Mouse (Mus musculus) neural tube, embryonic 15.5 days (tissue): ENCODE measurements at regions not wholly inside any gene's neighbourhood (a gene's known extent, or its start where the extent isn't known, plus 50 kb on each side); places are given as distances from the start of the nearest gene placed in this dataset.

ENCODE experiments used
- ATAC-seq: fragments of 200-750 bp; cut with Nextera tagmentation; 2 replicates; pipeline ENCODE4 v1.8.0; 2017; ENCODE audit warnings: mild to moderate bottlenecking, moderate TSS enrichment, moderate library complexity; ENCODE audit not compliant: low FRiP score
- H3K27ac ChIP-seq: fragments of 300-500 bp; sonication (generic); replicated peaks from 2 replicates; pipeline ENCODE4 v1.5.1; 2015; ENCODE audit warnings: mild to moderate bottlenecking, inconsistent platforms
- H3K27me3 ChIP-seq: fragments of 300-500 bp; sonication (generic); replicated peaks from 2 replicates; pipeline ENCODE4 v1.6.1; 2015; ENCODE audit warnings: inconsistent platforms
- H3K36me3 ChIP-seq: fragments of 300-500 bp; sonication (generic); 2 replicates; pipeline ENCODE4 v1.6.1; 2015; ENCODE audit warnings: inconsistent platforms
- H3K4me1 ChIP-seq: fragments of 300-500 bp; sonication (generic); 2 replicates; pipeline ENCODE4 v1.6.1; 2015; ENCODE audit warnings: inconsistent platforms
- H3K4me2 ChIP-seq: fragments of 300-500 bp; sonication (generic); 2 replicates; pipeline ENCODE4 v1.6.1; 2015; ENCODE audit warnings: inconsistent platforms, mild to moderate bottlenecking, moderate library complexity
- H3K4me3 ChIP-seq: fragments of 300-500 bp; sonication (generic); replicated peaks from 2 replicates; pipeline ENCODE4 v1.5.1; 2015; ENCODE audit warnings: mild to moderate bottlenecking, inconsistent platforms
- H3K9ac ChIP-seq: fragments of 300-500 bp; sonication (generic); replicated peaks from 2 replicates; pipeline ENCODE4 v1.6.1; 2015; ENCODE audit warnings: mild to moderate bottlenecking, inconsistent platforms
- H3K9me3 ChIP-seq: fragments of 300-500 bp; sonication (generic); replicated peaks from 2 replicates; pipeline ENCODE4 v1.6.1; 2016; ENCODE audit warnings: inconsistent platforms
- WGBS: fragments of 180-500 bp; shearing (Covaris S2); methylation state at CpG from one replicate; pipeline ENCODE4 v1.1.7; 2015; ENCODE audit warnings: mixed read lengths; 5-methylcytosine and 5-hydroxymethylcytosine counted together

- no peaks in the 10 kb centered on the region for H3K36me3 ChIP-seq
- no peak overlapping the region for H3K9ac ChIP-seq
- no peak overlapping the region for H3K4me3 ChIP-seq
- WGBS = 42% methylated on average over 5 of the region's 5 CpGs
- H3K4me2 ChIP-seq = no peak overlapping the region
- no peak for ATAC-seq
- peaks cover 7% of the 10 kb centered on the region for H3K4me1 ChIP-seq
- no peaks in the 10 kb centered on the region for H3K9me3 ChIP-seq
- H3K27me3 ChIP-seq = peaks cover 44% of the 10 kb centered on the region
- no peak overlapping the region for H3K27ac ChIP-seq
Measured at GRCm38 (mm10) chr8:92059471-92059870, 257.6 kb upstream of the Irx3 start.

- Histone ChIP-seq H3K27me3 (peaks cover 44% of the 10 kb centered on the region), H3K36me3 (no peaks in the 10 kb centered on the region), H3K4me3 (no peak overlapping the region), H3K9me3 (0 out of 2 replicates have a peak, but pooled peaks cover 1% of the 10 kb centered on the region), H3K4me2 (no peak overlapping the region), H3K9ac (no peak overlapping the region), H3K4me1 (0 out of 2 replicates have a peak, but pooled peaks cover 2% of the 10 kb centered on the region), H3K27ac (no peak overlapping the region)
- 13% methylated on average over 10 of the region's 10 CpGs for WGBS
- ATAC-seq = no peak
Measured at GRCm38 (mm10) chr8:92058953-92059352, 257.1 kb upstream of the Irx3 start.

GRCm38 (mm10) chr8:92057857-92058256, 256.0 kb upstream of the Irx3 start:
- WGBS = 51% methylated on average over 8 of the region's 8 CpGs
- 0 out of 2 replicates have a peak, but pooled peaks cover 2% of the 10 kb centered on the region for H3K4me1 ChIP-seq

GRCm38 (mm10) chr8:92055590-92055989, 253.7 kb upstream of the Irx3 start:
- ATAC-seq = no peak
- H3K9ac ChIP-seq = no peak overlapping the region
- peaks cover 26% of the 10 kb centered on the region for H3K27me3 ChIP-seq
- WGBS = 82% methylated on average over 4 of the region's 4 CpGs
- H3K4me2 ChIP-seq = no peak overlapping the region
- 0 out of 2 replicates have a peak, but pooled peaks cover 3% of the 10 kb centered on the region for H3K9me3 ChIP-seq
- H3K4me3 ChIP-seq = no peak overlapping the region
- no peaks in the 10 kb centered on the region for H3K36me3 ChIP-seq
- no peak overlapping the region for H3K27ac ChIP-seq
- H3K4me1 ChIP-seq = 0 out of 2 replicates have a peak, but pooled peaks cover 2% of the 10 kb centered on the region

More at GRCm38 (mm10) chr8:92057857-92058256, 256.0 kb upstream of the Irx3 start:
- Histone ChIP-seq H3K27ac (no peak overlapping the region), H3K4me2 (no peak overlapping the region), H3K9me3 (0 out of 2 replicates have a peak, but pooled peaks cover 3% of the 10 kb centered on the region), H3K27me3 (peaks cover 38% of the 10 kb centered on the region), H3K36me3 (no peaks in the 10 kb centered on the region), H3K9ac (no peak overlapping the region), H3K4me3 (no peak overlapping the region)
- ATAC-seq = no peak

- no peak for ATAC-seq
- H3K4me3 ChIP-seq = no peak overlapping the region
- 89% methylated on average over 3 of the region's 3 CpGs for WGBS
- H3K4me1 ChIP-seq = no peaks in the 10 kb centered on the region
- no peaks in the 10 kb centered on the region for H3K36me3 ChIP-seq
- H3K27ac ChIP-seq = no peak overlapping the region
- no peak overlapping the region for H3K4me2 ChIP-seq
- H3K27me3 ChIP-seq = 0 out of 2 replicates have a peak, but pooled peaks cover 6% of the 10 kb centered on the region
- no peak overlapping the region for H3K9ac ChIP-seq
- no peaks in the 10 kb centered on the region for H3K9me3 ChIP-seq
Measured at GRCm38 (mm10) chr8:92044695-92045094, 242.8 kb upstream of the Irx3 start.

GRCm38 (mm10) chr8:92042951-92043350, 241.1 kb upstream of the Irx3 start:
- Histone ChIP-seq H3K9ac (no peak overlapping the region), H3K4me1 (no peaks in the 10 kb centered on the region), H3K27ac (no peak overlapping the region), H3K9me3 (no peaks in the 10 kb centered on the region), H3K36me3 (no peaks in the 10 kb centered on the region), H3K4me3 (no peak overlapping the region), H3K27me3 (0 out of 2 replicates have a peak, but pooled peaks cover 6% of the 10 kb centered on the region), H3K4me2 (no peak overlapping the region)
- no peak for ATAC-seq
- whole genome bisulfite sequencing = 4% methylated on average over 6 of the region's 6 CpGs

GRCm38 (mm10) chr8:92029954-92030353, 228.1 kb upstream of the Irx3 start:
- H3K4me1 ChIP-seq = peaks cover 16% of the 10 kb centered on the region
- no peak for ATAC-seq
- H3K4me3 ChIP-seq = no peak overlapping the region
- no peak overlapping the region for H3K27ac ChIP-seq
- no peaks in the 10 kb centered on the region for H3K9me3 ChIP-seq
- H3K27me3 ChIP-seq = peaks cover 20% of the 10 kb centered on the region
- H3K4me2 ChIP-seq = no peak overlapping the region
- H3K36me3 ChIP-seq = no peaks in the 10 kb centered on the region
- 23% methylated on average over 9 of the region's 9 CpGs for WGBS
- no peak overlapping the region for H3K9ac ChIP-seq

GRCm38 (mm10) chr8:92029516-92029915, 227.6 kb upstream of the Irx3 start:
- no peak overlapping the region for H3K9ac ChIP-seq
- H3K4me2 ChIP-seq = no peak overlapping the region
- H3K27ac ChIP-seq = no peak overlapping the region
- H3K9me3 ChIP-seq = no peaks in the 10 kb centered on the region
- H3K27me3 ChIP-seq = peaks cover 23% of the 10 kb centered on the region
- H3K4me1 ChIP-seq = peaks cover 16% of the 10 kb centered on the region
- H3K4me3 ChIP-seq = no peak overlapping the region
- ATAC-seq = no peak
- WGBS = 11% methylated on average over 6 of the region's 6 CpGs
- H3K36me3 ChIP-seq = no peaks in the 10 kb centered on the region

GRCm38 (mm10) chr8:92028308-92028707, 226.4 kb upstream of the Irx3 start:
- WGBS = 12% methylated on average over 6 of the region's 6 CpGs
- no peaks in the 10 kb centered on the region for H3K9me3 ChIP-seq
- no peak overlapping the region for H3K4me2 ChIP-seq
- H3K9ac ChIP-seq = no peak overlapping the region
- H3K4me3 ChIP-seq = no peak overlapping the region
- H3K27ac ChIP-seq = no peak overlapping the region
- ATAC-seq = no peak
- peaks cover 30% of the 10 kb centered on the region for H3K27me3 ChIP-seq
- no peaks in the 10 kb centered on the region for H3K36me3 ChIP-seq
- H3K4me1 ChIP-seq = peaks cover 22% of the 10 kb centered on the region

GRCm38 (mm10) chr8:92024133-92024532, 222.3 kb upstream of the Irx3 start:
- no peaks in the 10 kb centered on the region for H3K36me3 ChIP-seq
- peaks cover 12% of the 10 kb centered on the region for H3K4me1 ChIP-seq
- no peak for ATAC-seq
- H3K4me3 ChIP-seq = no peak overlapping the region
- H3K27ac ChIP-seq = no peak overlapping the region
- 9% methylated on average over 8 of the region's 8 CpGs for WGBS
- H3K9me3 ChIP-seq = no peaks in the 10 kb centered on the region
- H3K27me3 ChIP-seq = peaks cover 35% of the 10 kb centered on the region
- H3K4me2 ChIP-seq = peak overlapping the region; percentile 3; the same call in 1 of the 2 replicates
- no peak overlapping the region for H3K9ac ChIP-seq

- Histone ChIP-seq H3K27ac (no peak overlapping the region), H3K9me3 (no peaks in the 10 kb centered on the region), H3K27me3 (peaks cover 35% of the 10 kb centered on the region), H3K4me1 (peaks cover 6% of the 10 kb centered on the region), H3K9ac (no peak overlapping the region), H3K36me3 (no peaks in the 10 kb centered on the region), H3K4me3 (no peak overlapping the region), H3K4me2 (no peak overlapping the region)
- ATAC-seq = no peak
- 85% methylated on average over 3 of the region's 3 CpGs for WGBS
Measured at GRCm38 (mm10) chr8:92021521-92021920, 219.7 kb upstream of the Irx3 start.

GRCm38 (mm10) chr8:92014704-92015103, 212.8 kb upstream of the Irx3 start:
- H3K4me1 ChIP-seq = no peaks in the 10 kb centered on the region
- WGBS = 89% methylated on average over 4 of the region's 4 CpGs

More at GRCm38 (mm10) chr8:92014704-92015103, 212.8 kb upstream of the Irx3 start:
- Histone ChIP-seq H3K4me2 (no peak overlapping the region), H3K4me3 (no peak overlapping the region), H3K27me3 (peaks cover 30% of the 10 kb centered on the region), H3K9ac (no peak overlapping the region), H3K9me3 (no peaks in the 10 kb centered on the region), H3K36me3 (no peaks in the 10 kb centered on the region), H3K27ac (no peak overlapping the region)
- ATAC-seq = no peak
